Mouse (Mus musculus) neural tube, embryonic 14.5 days (tissue): Measurements from ENCODE around the gene Pef1. TPM values are rescaled to one million over a fixed set of nuclear protein-coding genes. Genes with fewer than 3 reads are reported as not detected.

Experiments
- ATAC-seq: fragments of 200-750 bp; cut with Nextera tagmentation; 2 replicates; pipeline ENCODE4 v1.8.0; 2017; ENCODE audit warnings: low read depth, mild to moderate bottlenecking, moderate TSS enrichment, moderate library complexity
- H3K27ac ChIP-seq: fragments of 300-500 bp; sonication (generic); 2 replicates; pipeline ENCODE4 v1.5.1; 2014; ENCODE audit warnings: low read depth, mild to moderate bottlenecking, control low read depth, low read length, moderate library complexity, mixed read lengths
- H3K27me3 ChIP-seq: fragments of 300-500 bp; sonication (generic); 2 replicates; pipeline ENCODE4 v1.6.1; 2014; ENCODE audit warnings: low read length; ENCODE audit not compliant: control insufficient read depth, insufficient read depth
- H3K36me3 ChIP-seq: fragments of 300-500 bp; sonication (generic); 2 replicates; pipeline ENCODE4 v1.6.1; 2014; ENCODE audit warnings: low read length, mixed read lengths; ENCODE audit not compliant: control insufficient read depth, insufficient read depth
- H3K4me1 ChIP-seq: fragments of 300-500 bp; sonication (generic); 2 replicates; pipeline ENCODE4 v1.6.1; 2014; ENCODE audit warnings: low read length; ENCODE audit not compliant: control insufficient read depth, insufficient read depth
- H3K4me2 ChIP-seq: fragments of 300-500 bp; sonication (generic); 2 replicates; pipeline ENCODE4 v1.6.1; 2014; ENCODE audit warnings: mild to moderate bottlenecking, low read depth, low read length, control low read depth
- H3K4me3 ChIP-seq: fragments of 300-500 bp; sonication (generic); 2 replicates; pipeline ENCODE4 v1.5.1; 2014; ENCODE audit warnings: low read depth, low read length, control low read depth, mixed read lengths
- H3K9ac ChIP-seq: fragments of 300-500 bp; sonication (generic); replicated peaks from 2 replicates; pipeline ENCODE4 v1.6.1; 2014; ENCODE audit warnings: low read depth, mild to moderate bottlenecking, control low read depth, low read length, mixed read lengths
- H3K9me3 ChIP-seq: fragments of 300-500 bp; sonication (generic); 2 replicates; pipeline ENCODE4 v1.6.1; 2016; ENCODE audit warnings: low read length; ENCODE audit not compliant: control insufficient read depth
- WGBS: fragments of 180-500 bp; shearing (Covaris S2); extraction: QIAGEN DNeasy Blood & Tissue Kit; methylation state at CpG from one replicate; pipeline ENCODE4 v1.1.7; 2014; 5-methylcytosine and 5-hydroxymethylcytosine counted together
- polyA plus RNA-seq: library from polyadenylated mRNA; unstranded; fragments of >200 nt; fragmentation: Nextera tagmentation; extraction: Ambion mirVana; gene quantifications from 2 replicates; pipeline ENCODE4 v1.2.1, GENCODE M21; 2014

Pef1 gene
- polyA plus RNA-seq, 1 experiment from 2014 or later: 68.3 TPM

DNA sequence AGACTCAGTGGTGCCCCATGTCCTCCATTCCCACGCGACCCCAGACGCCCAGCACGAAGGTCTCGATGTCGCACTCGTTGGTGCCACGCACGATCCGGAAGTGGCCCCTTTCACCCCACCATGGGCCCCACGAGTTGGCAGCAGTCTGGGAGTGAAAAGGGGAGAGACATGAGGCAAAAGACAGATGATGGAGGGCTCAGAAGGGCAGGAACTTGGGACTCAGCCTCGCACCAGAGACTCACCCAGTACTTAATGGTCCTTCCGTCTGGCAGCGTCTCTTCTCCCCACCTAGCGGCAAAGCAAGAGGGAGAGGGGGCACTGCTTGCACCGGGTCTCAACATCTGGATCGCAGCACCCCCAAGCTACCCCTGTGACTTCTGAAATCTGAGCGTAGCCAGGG, 63.7 kb downstream of the Pef1 start:
- Histone ChIP-seq H3K4me2 (no peak overlapping the region), H3K27ac (no peak overlapping the region), H3K27me3 (0 out of 2 replicates have a peak, but pooled peaks cover 5% of the 10 kb centered on the region), H3K9ac (no peak overlapping the region), H3K4me3 (no peak overlapping the region), H3K4me1 (0 out of 2 replicates have a peak, but pooled peaks cover 7% of the 10 kb centered on the region), H3K36me3 (no peaks in the 10 kb centered on the region), H3K9me3 (no peaks in the 10 kb centered on the region)
- 80% methylated on average over 18 of the region's 18 CpGs for WGBS
- ATAC-seq: no peak

DNA sequence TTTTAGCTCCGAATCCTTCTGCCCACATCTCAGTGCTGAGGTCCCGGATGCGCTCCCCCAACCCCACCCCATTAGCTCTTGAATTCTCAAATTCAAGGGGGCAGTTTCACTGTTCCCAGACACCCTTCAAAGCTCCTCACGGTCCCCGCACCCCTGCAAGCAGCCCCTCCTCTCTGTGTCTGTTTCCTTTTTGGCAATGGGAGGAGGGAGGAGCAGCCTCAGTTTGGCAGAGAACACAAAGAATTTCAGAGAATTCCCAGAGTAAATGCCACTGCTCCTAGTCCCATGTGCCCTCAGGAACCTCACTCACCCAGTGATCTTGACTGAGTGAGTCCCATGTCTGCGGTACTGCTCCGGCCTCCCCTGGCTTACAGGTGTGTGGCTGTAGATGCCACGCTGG, 64.2 kb downstream of the Pef1 start:
- Histone ChIP-seq H3K9ac (no peak overlapping the region), H3K4me3 (no peak overlapping the region), H3K36me3 (no peaks in the 10 kb centered on the region), H3K4me2 (no peak overlapping the region), H3K27me3 (0 out of 2 replicates have a peak, but pooled peaks cover 5% of the 10 kb centered on the region), H3K9me3 (no peaks in the 10 kb centered on the region), H3K27ac (no peak overlapping the region), H3K4me1 (0 out of 2 replicates have a peak, but pooled peaks cover 7% of the 10 kb centered on the region)
- ATAC-seq: no peak
- 78% methylated on average over 8 of the region's 8 CpGs for WGBS

DNA sequence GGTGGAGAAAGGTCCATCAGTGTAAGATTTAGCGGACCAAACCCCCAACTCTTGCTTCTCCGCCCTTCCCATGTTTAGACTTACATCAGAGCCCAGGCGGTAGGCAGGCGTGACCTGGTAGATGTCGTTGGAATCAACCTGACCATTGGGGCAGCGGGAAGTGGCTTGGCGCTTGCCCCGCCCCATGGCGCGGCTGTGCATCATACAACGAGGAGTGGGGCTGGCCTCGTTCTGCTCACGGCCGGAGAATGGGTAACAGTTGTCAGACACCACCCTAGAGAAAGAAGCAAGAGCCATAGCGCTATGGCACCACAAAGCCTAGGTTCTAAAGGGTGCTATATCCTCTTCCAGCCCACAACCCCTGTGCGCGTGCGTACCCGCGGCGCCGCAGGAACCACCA, 65.0 kb downstream of the Pef1 start:
- no peak overlapping the region for H3K9ac ChIP-seq
- no peak overlapping the region for H3K4me3 ChIP-seq
- 0 out of 2 replicates have a peak overlapping the region, but pooled peaks have one; percentile 8 for H3K4me2 ChIP-seq
- 59% methylated on average over 22 of the region's 22 CpGs for WGBS
- no peaks in the 10 kb centered on the region for H3K9me3 ChIP-seq
- 0 out of 2 replicates have a peak, but pooled peaks cover 7% of the 10 kb centered on the region for H3K4me1 ChIP-seq
- no peak for ATAC-seq
- no peaks in the 10 kb centered on the region for H3K36me3 ChIP-seq
- H3K27me3 ChIP-seq: 0 out of 2 replicates have a peak, but pooled peaks cover 5% of the 10 kb centered on the region
- H3K27ac ChIP-seq: no peak overlapping the region

DNA sequence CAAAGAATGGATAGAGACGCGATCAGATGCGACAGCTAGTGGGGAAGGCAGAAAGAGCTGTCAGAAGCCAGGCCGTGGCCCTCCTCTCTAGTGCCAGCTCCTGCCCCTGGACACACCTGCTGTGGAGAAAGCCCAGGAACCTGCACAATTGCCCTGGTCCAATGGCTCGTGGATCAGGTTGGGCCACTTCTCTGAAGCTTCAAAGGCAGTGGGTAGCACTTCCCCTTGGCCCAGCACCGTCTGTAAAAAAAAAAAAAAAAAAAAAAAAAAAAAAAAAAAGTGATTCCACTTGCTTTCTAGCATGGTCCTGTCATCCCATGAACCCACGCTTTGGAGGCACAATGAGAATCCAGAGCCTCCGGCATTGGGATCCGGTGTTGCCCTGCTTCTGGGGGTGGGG, 65.5 kb downstream of the Pef1 start:
- Histone ChIP-seq H3K9me3 (no peaks in the 10 kb centered on the region), H3K4me2 (no peak overlapping the region), H3K27ac (no peak overlapping the region), H3K9ac (no peak overlapping the region), H3K4me3 (no peak overlapping the region), H3K4me1 (0 out of 2 replicates have a peak, but pooled peaks cover 7% of the 10 kb centered on the region), H3K36me3 (no peaks in the 10 kb centered on the region), H3K27me3 (0 out of 2 replicates have a peak, but pooled peaks cover 5% of the 10 kb centered on the region)
- no peak for ATAC-seq
- WGBS: 51% methylated on average over 9 of the region's 9 CpGs

DNA sequence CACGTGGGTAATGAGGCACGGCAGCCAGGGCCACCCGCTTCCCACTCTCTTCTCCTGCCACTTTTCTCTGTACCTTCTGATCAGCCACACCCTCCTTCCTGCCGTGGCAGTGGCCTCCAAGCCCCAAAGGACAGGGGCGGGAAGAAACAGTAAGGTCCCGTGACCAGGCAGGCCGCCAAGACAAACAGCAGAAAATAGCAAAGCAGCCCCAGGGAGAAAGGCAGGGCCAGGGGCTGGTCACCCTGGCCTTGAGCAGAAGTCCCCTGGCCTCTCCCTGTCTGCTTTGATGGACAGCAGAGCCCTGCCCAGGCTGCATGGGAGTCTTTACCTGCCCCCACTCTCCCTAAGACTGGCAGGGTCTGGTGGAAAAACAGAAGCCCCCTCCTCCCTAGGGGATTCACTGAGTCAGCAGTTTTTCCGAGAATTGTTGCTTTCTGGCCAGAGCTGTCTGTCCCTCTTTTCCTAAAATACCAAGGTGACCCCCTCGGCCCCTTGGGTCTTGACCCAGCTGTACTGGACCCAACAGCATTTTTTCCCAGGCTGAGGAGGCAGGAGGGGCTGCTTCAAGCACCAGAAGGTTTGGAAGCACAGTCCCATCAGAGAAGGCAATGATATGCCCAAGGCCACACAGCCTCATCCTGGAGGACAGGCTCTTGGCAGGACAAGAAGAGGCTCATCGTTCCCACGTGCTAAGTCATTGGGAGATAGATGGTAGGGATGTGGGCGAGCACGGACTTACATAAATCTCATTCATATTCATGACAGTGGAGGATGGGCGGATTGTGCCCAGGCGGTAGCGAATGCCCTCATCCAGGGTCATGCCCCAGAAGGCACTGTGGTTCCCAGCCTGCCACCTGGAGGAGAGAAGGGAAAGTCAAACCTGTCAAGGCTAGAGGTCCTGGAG, 66.2 kb downstream of the Pef1 start:
- no peaks in the 10 kb centered on the region for H3K9me3 ChIP-seq
- 35% methylated on average over 16 of the region's 16 CpGs for WGBS
- H3K27ac ChIP-seq: no peak overlapping the region
- H3K4me1 ChIP-seq: 0 out of 2 replicates have a peak, but pooled peaks cover 4% of the 10 kb centered on the region
- H3K27me3 ChIP-seq: peaks cover 2% of the 10 kb centered on the region; the same call in 1 of the 2 replicates
- no peak overlapping the region for H3K4me2 ChIP-seq
- no peak overlapping the region for H3K4me3 ChIP-seq
- 0 out of 2 replicates have a peak overlapping the region, but pooled peaks have one; percentile 2 for H3K9ac ChIP-seq
- no peak for ATAC-seq
- H3K36me3 ChIP-seq: no peaks in the 10 kb centered on the region

DNA sequence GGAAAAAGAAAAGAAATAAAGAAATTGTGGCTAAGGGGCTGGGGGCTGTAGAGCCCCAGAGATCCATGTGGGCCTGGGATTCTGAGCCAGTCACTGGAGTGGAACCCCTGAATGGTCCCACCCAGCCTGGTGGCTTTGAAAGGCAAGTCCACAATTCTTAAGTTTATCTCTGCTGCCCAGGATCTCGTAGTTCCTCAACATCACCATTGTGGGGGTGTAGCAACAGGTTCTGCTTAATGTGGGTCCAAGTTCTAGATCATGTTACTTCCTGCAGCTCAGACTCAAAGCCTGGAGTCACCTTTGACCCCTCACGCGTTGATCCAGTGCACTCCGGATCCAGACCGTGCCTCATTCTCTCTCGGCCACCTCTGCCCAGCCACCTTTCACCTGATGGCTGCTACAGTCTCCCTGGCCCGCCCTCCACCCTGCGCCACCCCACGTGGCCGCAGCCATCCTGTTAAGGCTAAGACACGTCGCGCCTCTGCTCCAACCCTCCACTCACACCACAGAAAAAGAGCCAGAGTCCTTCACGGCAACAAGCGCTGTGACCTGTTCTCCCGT, 67.1 kb downstream of the Pef1 start:
- Histone ChIP-seq H3K9ac (no peak overlapping the region), H3K27ac (no peak overlapping the region), H3K27me3 (peaks cover 1% of the 10 kb centered on the region; the same call in 1 of the 2 replicates), H3K4me1 (0 out of 2 replicates have a peak, but pooled peaks cover 4% of the 10 kb centered on the region), H3K36me3 (no peaks in the 10 kb centered on the region), H3K4me2 (no peak overlapping the region), H3K9me3 (no peaks in the 10 kb centered on the region), H3K4me3 (no peak overlapping the region)
- 89% methylated on average over 16 of the region's 16 CpGs for WGBS
- ATAC-seq: no peak

DNA sequence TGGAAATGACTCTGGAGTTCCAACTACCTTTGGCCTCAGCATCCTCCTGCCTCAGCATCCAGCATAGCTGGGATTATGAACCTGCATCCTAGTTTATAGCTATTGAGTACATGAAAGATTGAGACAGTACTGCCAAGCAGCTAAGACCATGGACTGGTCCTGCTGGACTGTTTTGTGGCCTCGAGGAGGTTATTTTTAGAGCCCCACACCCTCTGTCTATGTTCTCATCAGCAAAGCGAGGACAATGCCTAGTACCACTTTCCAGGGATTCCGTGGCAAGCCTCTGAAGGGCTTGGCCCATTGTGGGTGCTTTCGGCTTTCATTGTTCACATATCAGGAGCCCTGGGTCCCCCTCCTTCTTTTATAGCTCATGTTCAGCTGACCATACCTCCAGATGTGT, 68.0 kb downstream of the Pef1 start:
- H3K36me3 ChIP-seq: no peaks in the 10 kb centered on the region
- 89% methylated on average over 4 of the region's 4 CpGs for WGBS
- H3K27ac ChIP-seq: no peak overlapping the region
- peaks cover 6% of the 10 kb centered on the region; the same call in 1 of the 2 replicates for H3K27me3 ChIP-seq
- peaks cover 11% of the 10 kb centered on the region for H3K4me1 ChIP-seq
- H3K9me3 ChIP-seq: no peaks in the 10 kb centered on the region
- no peak overlapping the region for H3K4me2 ChIP-seq
- H3K9ac ChIP-seq: no peak overlapping the region
- ATAC-seq: no peak
- H3K4me3 ChIP-seq: no peak overlapping the region

DNA sequence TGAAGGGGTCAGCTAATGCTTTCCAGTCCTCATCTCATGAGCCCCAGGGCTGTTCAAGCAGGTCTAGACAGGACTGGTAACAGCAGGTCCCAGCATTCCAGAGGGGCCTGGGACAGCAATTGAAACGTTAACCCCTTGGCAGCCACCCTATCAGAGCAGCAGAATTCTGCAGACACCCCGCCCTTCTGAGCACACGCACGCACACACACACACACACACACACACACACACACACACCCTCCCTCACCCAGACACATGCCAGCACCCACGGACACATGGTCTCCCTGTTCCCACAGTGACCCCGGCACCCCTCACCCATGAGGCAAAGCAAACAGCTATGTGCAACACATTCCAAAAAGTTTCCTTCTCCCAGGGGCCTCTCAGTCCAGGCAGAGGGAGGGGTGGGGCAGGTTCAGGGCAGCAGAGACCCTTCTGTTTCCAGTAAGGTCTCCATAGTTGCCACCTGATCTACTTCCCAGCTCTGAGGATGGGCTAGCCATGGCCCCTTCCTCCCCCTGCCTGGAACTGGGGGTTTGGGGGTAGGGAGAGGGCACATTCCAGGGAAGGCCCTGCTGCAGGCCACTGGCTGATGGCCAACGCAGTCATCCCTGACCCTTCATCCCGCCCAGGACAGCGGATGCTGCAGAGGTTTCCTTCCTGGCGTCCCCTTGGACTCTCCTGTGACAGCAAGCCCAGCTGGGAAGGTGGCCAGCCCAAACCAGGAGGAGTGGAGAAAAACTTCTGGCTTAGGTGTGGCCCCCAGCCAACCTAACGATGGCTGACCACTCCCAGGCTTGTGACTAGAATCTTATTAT, 69.8 kb downstream of the Pef1 start:
- H3K9me3 ChIP-seq: no peaks in the 10 kb centered on the region
- no peak for ATAC-seq
- peaks cover 6% of the 10 kb centered on the region; the same call in 1 of the 2 replicates for H3K27me3 ChIP-seq
- no peak overlapping the region for H3K9ac ChIP-seq
- 70% methylated on average over 11 of the region's 11 CpGs for WGBS
- H3K4me1 ChIP-seq: peaks cover 11% of the 10 kb centered on the region
- H3K4me3 ChIP-seq: no peak overlapping the region
- H3K36me3 ChIP-seq: no peaks in the 10 kb centered on the region
- H3K4me2 ChIP-seq: no peak overlapping the region
- H3K27ac ChIP-seq: no peak overlapping the region
